Mouse (Mus musculus): ENCODE measurements at regions not wholly inside any gene's neighbourhood (a gene's known extent, or its start where the extent isn't known, plus 50 kb on each side); places are given as distances from the start of the nearest gene placed in this dataset.
A peak's percentile ranks its signal among the peaks of the same experiment; 100 is the strongest.

DNA sequence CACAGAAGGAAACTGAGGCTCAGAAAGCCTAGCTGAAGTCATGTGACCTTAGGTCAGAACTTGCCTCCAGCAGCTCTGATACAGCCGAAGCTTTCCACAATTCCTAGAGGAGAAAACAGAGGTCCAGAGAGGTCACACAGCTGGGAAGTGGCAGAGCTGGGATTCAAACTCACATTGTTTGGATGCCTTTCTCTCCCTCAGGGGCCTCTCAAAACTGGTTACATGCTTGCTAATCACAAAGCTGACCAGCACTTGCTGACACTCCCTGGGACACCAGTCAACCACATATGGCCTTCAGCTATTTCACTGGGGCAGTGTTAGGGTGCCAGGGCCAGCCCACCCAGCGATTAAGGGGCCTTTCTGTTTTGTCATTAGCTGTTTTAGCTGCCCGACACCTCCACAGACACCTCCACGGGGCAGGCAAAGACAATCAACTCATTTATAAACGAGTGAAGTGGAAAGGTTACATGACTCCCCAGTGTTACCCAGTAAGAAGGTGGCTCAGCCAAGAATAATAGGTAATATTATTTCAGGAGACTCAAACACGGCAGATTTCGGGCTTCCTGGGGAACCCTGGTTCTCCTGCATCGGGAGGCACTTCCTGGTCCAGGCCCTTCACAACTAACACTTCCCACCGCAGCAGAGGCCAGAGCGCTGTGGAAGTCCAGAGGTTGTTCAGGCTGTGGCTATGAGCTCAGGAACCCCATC is 71.4 kb downstream of the 2410131K14Rik start:
- no peak for DNase-seq (ENCODE audit: low read depth, low spot score)

DNA sequence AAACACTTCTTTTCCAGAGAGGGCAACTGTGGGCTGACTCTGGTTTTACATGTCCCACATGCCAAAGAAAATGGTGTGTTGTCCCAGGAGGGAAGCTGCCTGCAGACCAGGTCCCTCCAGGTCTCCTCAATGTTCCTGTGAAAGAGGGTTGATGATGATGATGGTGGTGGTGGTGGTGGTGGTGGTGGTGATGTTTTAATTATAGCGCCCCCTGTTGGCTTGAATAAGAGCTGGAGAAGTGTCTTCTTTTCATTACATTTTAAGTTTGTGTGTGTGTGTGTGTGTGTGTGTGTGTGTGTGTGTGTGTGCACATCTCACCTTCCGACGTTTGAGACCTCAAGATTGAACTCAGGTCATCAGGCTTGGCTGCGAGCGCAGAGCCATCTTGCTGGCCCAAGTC is 73.0 kb downstream of the 2410131K14Rik start:
- DNase-seq (ENCODE audit: low read depth, low spot score) = no peak

DNA sequence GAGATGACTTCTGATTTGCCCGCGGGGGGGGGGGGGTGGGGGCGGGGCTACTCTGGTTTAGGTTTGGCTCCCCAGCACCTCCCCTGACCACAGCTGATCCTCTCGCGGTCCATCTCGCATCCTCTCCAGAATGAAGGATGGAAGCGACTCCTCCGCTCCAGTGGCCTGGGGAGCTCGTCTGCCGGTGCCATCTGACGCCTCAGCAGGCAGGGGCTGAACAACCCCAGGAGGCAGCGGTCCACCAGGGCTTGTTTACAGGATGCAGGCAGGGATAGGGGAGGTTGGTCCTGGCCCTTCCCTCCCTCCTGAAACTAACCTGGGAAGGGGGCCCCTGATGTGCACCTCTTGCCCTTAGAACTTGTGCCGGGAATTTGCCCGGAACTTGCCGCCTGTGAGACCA is 73.9 kb downstream of the 2410131K14Rik start:
- no peak for DNase-seq (ENCODE audit: low read depth, low spot score)

DNA sequence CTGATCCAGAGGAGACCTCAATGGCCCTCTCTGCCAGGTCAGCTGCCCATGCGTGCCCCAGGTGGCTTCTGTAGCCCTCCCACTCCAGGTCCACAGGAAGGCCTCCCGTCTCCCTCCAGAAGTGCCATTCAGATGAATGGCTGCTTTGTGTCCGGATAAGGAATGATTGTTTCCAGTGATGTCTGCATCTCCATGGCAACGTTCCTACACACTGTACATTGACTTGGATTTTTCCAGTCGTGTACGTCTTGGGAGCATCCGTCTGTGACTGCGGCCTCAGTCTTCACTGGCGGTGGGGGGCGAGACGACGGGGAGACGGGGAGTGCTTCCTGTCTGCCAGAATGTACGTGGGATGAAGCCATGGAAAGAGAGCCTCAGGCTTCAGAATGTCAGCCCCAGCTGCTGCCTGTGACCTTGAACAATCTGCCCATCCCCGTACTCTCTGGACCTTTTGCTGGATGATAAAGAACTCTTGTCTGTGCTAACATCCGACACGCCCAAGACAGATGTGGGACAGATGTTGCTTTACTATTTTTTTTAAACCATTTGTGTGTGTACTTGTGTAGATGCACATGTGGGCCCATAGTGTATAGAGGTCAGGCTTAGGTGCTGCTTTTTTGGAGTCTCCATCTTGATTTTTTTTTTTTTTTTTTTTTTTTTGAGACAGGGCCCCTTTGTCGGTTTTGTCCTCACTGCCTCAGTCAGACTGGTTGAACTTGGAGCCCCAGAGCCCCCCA is 76.9 kb downstream of the 2410131K14Rik start:
- DNase-seq (ENCODE audit: low read depth, low spot score) = peak; percentile 62

DNA sequence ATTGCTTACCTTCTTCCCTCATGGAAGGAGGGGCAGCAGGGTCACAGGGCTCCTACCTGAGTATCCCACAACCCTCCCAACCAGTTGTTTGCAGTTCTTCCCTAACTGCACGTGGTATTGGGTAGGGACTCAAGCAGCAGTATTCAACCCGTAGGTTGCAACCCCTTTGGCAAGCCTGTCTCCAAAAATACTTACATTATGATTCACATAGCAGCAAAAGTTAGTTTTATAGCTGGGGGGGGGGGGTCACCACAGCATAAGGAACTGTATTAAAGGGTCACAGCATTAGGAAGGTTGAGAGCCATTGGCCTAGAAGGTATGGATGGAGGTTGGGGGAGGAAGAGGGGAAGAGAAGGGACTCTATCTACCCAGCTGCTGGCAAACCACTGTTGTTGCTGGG is 78.1 kb downstream of the 2410131K14Rik start:
- no peak for DNase-seq (ENCODE audit: low read depth, low spot score)

DNA sequence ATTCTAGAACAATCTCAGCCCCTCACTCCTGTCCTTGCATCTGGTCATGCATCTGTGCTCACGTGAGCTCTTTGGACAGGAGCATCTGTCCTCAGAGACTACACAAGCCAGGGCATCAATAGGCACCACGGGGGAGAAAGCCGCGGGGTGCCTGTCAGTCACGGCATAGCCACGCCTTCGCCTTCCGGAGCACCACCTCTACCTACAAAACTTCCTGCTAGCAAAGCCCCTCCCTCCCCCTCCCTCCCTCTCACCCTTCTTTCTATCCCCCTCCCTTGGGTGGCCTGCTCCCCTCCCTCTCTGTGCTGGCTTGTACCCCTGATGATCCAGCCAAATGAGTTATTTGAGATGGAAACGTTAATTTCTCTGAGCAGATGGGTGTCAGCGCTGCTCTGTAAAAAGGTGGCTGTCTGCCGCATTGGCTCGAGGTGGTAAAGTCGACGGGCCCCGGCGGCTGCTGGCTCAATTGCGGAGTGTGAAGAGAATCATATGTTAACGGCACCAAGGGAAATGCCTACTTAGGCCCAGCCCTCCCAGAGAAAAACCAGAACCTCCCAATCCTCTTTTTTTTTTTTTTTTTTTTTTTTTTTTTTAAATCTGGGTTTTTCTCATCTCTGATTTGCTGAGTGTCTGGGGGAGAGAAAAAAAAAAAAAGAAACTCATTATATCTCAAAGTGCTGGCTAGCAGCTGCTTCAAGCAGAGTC is 82.0 kb downstream of the 2410131K14Rik start:
- no peak for DNase-seq (ENCODE audit: low read depth, low spot score)

DNA sequence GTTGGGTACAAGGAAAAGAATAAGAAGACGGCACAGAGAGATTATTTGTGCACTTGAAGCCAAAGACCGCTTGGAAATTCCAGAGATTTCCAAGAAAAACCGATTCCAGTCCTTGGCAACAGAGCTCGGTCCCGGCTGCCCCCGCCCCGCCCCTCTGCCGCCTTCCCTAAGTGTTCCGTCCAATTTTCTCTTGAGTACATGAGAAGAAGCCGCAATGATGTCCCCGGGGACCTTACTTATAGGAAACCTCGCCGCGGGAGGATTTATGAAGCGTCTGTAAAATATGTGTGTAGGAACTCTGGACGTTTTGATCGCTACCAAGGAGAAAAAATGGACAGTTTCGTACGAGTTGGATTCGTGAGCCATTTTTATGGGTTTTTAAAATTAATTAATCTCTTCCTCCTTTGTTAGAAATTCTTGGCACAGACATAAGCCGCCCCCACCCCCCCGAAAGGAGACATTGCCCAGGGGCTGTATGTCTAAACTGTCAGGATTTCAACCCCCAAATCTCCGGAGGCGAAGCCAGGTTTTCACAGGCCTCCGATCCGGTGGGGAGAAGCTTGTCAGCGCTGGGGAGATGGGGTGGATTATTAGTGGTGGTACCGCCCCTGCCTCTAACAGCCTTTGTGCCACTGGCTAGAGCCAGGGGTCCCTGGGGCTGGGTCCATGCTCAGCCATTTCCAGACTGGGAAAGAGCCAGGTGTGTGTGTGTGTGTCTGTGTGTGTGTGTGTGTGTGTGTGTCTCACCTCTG is 83.1 kb downstream of the 2410131K14Rik start:
- DNase-seq (ENCODE audit: low read depth, low spot score) = peak; percentile 54

DNA sequence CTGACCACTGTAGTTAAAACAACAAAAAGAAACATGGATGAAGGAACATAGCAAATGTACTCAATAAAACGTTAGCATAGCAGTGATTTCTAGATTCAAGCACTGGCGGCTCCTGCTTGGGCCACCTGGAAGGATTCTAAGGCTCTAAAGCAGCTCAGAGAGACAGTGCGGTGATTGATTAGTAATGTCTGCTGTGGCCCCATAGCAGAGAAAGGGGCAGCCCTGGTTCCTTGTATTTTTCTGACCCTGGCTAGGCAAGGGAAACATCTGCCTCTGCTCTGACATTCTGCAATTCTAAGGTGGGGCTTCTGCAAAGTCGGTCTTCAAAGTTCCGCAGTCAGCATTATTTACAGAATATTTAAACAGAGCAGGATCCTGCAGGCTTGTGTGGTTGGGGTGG is 84.1 kb downstream of the 2410131K14Rik start:
- no peak for DNase-seq (ENCODE audit: low read depth, low spot score)

DNA sequence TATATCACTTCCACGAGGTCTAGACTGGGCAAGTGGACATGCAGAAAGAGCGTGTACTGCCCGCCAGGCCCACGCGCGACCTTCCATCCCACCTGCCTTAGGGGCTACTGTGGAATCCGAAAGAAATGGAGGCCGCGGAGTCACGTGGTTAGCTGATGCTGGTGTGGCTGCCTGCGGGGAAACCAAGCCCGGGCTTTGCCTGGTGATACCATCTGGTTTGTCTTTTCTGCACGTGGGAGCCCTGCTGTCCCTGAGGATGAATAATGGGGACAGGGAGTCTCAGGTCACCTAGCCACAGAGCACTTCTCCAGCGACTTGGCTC is 86.2 kb downstream of the 2410131K14Rik start:
- no peak for DNase-seq (ENCODE audit: low read depth, low spot score)

DNA sequence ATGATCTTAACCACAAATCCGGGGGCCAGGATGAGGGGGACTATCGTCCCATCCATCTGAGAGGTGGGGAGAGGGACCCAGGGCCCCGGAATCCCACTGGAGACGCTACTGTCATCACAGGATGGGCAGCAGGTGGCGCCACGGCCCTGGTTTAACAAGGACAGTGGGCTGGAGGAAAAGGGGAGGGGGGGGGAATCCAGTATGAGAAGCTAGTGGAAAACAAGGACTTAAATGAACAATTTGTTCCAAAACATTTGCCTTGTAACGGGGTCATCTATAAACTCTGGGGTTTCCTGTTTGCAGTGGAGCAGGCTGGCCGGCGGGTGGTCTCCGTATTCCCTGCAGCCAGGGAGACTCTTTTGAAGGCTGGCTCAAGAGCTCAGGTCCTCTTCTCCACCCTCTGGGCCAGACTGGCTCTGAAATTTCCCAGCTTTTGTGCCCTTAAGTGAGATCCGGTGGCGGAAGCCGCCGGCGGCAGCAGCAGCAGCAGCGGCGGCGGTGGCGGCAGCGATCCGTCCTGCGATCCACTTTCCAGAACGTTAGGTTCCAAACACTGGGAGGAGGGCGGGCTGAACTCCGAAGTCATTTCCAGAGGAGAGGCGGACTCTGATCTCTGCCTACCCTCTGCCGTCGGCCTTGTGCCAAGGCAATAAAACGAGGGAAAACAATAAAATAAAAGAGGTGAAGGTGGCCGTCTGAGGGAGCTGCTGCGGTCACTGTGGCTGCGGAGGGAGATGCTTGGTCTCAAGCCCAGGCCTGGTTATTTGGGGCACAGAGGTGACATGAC is 86.8 kb downstream of the 2410131K14Rik start:
- DNase-seq (ENCODE audit: low read depth, low spot score) = peak; percentile 70

DNA sequence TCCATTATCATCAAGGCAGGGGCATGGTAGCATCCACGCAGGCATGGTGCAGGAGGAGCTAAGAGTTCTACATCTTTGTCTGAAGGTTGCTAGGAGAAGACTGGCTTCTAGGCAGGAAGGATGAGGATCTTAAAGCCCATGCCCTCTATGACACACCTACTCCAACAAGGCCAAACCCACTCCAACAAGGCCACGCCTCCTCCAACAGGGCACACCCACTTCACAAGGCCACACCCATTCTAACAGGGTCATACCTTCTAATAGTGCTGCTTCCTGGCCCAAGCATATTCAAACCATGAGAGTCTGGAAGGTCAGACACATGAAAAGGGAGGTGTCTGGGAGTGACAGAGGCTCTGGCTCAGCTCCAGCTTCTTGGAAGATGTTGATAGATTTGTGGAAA is 89.0 kb downstream of the 2410131K14Rik start:
- DNase-seq (ENCODE audit: low read depth, low spot score) = no peak

DNA sequence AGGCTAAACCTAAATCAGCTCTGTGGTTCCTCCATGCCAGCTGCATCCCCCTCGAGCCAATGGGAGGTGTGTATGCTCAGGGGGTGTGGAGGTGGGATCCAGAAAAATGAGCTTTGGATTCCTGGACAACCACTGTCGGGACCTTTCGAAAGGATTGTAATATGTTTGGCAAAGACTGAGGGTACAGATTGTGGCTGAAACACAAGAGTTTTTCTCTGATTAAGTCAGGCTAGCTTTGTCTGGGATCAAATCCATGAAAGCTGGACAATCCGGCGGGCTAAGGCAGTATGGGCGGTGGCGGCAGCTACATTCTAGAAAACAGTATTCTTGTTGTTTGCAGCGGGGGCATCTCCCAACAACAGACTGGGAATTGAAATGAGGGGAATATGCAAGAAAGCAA is 93.2 kb downstream of the 2410131K14Rik start:
- no peak for DNase-seq (ENCODE audit: low read depth, low spot score)

DNA sequence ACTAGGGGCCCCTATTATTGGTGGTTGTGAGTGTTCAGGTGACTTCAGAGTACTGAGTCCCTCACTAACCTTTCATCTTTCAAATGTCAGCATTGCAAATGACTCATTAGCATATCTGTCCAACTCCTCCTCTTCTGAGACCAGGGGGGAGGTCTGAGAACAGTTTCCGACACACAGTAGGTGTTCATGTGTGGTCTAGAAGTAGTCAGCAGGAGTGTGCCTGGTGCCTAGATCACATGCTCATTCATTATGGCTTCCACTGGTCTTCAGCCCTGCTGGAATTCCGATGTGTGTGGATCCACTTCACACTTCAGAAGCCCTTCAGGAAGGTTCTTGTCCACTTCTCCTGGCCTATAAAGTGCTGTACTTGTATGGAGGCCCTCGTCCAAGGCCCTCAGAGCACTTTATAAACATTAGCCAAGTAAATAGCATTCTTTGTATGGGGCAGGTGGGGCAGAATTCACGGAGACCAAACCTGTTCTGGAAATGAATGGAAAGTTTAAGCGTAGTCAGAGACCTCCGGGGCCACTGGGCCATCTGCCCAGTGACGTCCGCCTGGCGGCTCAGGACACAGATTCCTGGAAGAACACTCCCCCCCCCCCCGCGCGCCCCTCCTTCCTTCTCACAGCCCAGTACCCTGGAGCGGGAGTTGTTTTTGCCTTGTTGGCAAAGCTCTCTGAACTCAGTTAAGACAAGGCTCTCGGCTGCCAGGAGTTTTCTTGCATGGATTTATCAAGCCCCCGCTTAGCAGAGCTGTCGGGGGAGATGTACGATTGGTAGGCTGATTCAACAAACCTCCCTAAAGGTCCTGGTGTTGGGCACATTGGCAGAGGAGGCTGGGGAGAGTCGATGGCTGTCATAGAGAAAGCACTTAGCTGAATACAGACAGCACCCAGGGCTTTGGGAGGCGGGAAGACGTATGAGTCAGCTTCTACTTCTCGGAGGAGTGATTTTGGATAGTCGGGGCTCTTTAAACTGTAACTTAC is 94.9 kb downstream of the 2410131K14Rik start:
- DNase-seq (ENCODE audit: low read depth, low spot score) = no peak

DNA sequence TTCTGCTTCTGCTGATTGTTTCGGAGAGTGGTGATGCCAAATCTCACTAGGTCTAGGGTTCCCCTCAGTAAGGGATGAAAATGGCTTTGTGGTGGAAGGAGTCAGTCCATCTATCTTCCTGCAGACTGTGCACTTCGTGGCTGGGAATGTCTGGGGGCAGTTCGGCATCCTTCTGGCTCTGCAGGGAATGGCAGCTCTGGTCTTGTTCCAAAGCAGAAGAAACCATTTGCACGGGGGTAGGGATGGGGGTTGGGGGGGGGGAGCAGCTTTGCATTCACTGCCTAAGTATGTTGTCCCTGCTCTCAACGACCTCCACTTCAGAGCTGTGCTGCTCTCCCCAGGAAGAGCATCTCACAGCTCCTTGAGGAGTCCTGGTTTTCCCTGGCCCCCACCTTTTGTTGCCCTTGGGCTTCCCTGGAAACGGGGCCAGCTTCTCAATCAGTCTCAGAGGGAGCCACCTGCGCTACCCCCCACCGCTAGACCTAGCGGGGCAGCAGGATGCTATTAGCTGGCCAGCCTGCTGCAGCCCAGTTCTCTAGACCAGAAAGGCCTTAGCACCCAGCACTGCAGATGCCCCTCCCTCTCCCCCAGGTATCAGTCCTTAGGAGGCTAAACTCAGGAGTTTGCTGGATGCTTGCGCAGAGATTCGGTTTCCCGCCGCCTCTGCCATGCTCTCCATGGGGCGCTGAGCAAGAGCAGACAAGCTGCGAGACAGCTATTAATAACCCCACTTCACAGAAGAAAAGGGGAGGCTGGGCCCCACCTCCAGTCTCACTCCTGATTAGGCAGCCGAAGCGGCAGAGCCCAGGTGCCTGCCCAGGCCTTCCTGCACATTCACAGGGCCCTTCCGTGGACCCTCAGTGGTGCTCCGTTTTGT is 98.7 kb downstream of the 2410131K14Rik start:
- no peak for DNase-seq (ENCODE audit: low read depth, low spot score)

DNA sequence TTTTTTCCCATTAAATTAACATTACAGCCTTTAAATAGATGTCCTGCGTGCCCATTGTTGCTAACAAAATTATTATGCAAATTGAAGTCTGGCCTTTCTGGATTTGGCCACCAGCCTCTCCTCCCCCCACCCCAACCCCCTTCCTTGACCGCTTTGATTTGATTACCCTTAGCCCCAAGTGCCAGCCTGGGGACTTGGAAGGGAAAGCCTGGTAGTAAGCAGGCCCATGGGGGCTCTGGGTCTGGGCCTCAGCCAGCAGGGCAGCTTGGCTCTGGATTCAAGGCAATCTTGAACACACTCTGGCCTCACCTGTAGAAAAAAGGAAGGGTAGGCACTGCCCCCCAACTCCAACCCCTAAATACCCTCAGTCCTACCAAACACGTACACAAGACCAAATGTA is 100.2 kb downstream of the 2410131K14Rik start:
- no peak for DNase-seq (ENCODE audit: low read depth, low spot score)

DNA sequence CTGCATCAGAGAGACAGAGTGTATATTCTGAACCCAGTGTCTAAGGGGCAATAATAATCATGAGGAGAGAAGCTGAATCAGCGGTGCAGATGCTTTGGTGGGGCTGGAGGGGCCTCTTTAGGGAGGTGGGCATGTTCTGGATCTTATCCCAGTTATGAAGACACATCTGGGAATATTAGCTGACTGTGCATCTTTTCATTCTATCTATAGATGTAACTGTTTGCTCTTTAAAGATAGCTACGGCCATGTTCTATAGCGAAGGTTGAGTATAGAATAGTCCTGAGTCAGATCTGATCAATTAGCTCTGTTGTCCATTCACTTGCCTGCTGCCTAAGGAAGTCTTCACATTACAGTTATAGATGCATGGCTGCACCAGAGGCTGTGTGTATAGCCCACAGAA is 104.0 kb downstream of the 2410131K14Rik start:
- DNase-seq (ENCODE audit: low read depth, low spot score) = no peak

DNA sequence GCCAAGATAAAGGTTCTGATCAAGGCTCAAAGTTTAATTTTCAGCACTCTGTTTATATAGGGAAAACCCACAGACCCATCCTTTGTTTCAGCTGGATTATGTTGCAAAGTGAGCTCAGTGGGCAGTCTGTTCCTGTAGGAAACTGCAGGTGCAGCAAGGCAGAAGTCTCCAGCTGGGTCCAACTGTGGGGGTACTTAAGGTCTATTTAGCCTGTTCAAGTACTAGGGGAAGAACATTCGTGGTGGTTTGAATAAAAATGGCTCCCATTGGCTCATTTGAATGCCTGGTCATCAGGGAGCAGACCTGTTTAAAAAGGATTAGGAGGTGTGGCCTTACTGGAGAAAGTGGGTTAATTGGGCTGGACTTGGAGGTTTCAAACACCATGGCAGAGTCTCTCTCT is 106.3 kb downstream of the 2410131K14Rik start:
- no peak for DNase-seq (ENCODE audit: low read depth, low spot score)

DNA sequence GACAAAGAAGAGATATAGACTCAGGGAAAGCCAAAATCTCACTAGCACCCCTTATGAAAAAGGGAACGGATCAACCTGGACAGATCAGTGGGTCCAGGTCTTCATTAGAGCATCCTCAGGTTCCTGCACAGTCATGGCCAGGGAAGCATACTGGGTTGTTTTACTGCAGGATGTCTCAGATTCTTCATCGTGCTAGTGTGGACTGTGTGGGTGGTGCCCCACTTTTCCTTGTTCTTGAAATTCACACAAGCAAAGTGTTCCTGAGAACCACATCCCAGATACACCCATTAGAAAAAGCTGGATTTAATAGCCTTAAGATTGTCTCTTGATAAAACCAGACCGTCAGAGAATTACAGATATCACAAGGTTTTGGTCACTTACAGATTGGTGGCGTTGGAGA is 107.1 kb downstream of the 2410131K14Rik start:
- no peak for DNase-seq (ENCODE audit: low read depth, low spot score)

DNA sequence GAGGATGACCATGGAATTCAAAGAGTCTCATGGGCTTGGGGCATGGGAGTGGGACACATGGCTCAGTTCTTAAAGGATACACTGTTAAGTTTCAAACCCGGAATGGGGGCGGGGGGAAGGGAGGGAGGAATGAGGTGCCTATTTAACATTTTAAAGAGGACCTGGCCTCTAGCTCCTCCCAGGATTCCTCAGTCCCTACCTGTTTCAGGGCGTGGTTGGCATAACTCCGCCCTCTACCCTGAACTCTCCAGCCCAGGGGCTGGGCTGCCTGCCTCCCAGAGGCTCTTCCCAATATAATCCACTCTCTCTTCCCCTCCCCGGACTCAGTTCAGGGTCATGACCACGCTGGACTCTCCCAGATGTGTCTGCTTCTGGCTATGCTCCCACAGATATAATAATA is 108.0 kb downstream of the 2410131K14Rik start:
- DNase-seq (ENCODE audit: low read depth, low spot score) = no peak
